Mouse (Mus musculus): ENCODE data around the gene Kat7.

Gene Kat7

DNA sequence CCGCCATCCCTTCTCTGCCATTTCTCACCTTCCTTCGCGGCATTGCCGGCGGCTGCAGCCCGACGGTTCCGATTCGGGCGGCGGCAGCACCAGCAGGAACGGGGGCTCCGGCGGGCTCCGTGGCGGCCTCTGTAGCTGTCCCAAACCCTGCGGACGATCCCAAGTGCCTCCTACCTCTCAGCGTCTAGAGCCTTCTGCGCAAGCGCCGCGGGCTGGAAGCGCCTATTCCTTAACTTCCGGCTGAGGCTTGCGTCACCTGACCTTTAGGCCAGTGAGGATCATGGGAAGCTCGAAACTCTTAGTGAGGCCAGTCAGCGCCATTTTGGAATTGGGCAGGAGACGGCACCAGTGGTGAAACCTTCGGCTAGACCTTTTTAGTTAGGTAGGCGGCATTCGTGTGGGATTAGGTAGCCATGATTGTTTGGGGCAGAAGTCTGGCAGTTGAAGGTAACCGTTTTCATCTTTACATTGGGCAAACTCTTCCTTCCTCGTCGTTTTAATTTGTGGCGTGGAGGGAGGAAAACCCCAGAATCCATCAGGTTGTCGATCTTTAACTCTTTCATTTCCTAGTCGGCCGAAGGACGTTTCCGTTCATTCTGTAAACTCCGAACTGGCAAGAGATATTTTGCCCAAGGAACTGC, at the start of gene Kat7:
Gene Kat7 (minus strand): TSS at position 240 of the 641 bp plus-strand sequence.
- DNase-seq (ENCODE audit: low spot score), result peak; percentile 98

GRCm38 (mm10) chr11:95358263-95358662, 48.2 kb upstream of the Kat7 start:
- no peak for DNase-seq (ENCODE audit: low spot score)

DNA sequence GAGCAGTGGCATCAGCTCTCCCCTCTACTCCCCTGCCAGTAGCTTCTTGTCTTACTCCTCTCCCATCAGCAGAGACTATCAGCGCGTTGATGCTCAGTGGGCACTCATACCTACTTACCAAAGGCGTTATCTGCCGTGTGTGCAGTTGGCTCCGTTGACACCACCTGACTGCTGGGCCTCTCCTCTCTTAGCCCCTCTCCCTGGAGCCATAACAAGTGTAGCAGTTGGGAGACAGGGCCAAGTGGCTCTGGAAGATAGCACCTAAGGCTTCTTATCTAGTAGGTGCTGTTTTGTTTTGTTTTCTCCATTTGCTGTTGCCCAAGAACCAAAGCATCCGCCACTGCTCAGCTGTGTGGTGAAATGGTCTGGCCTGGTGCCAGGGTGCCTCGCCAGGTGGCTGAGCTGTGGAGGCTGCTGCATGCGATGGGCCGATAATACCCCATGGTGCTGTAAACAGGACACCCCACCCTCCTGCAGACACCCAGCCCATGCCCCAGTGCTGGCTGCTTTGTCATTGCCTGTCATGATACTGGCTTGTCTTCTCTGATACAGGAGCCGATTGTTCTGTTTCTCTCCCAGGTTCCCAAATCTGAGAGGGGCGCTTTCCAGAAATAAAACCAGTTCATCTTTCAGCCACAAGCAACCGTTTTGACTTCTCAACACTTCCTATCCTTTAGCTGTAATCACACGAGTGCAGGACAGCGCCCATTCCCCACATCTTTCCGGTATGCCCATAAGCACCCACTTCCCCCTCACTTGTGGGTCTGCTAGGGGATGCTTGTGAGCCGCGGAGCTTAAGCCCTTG, 46.6 kb upstream of the Kat7 start:
- DNase-seq (ENCODE audit: low spot score), result peak; percentile 53

DNA sequence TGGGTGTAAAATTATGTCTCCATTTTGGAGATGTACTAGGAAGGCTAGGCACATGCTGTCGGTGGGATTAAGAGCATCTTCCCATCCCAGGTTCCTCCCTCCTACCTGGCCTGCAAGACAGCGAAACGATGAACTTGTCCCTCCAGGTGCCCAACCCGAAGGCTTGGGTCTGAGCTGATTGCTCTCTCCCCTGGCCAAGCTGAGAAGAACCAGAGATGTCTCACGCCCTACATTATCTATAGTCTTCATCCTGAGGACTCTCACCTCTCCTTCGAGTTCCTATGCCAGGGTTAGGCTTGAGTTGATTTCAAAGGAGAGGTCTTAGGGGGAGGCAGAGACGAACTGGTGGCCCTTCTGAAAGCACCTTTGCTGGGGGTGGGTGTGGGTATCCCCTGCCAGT, 46.0 kb upstream of the Kat7 start:
- DNase-seq (ENCODE audit: low spot score), result no peak

GRCm38 (mm10) chr11:95355661-95356011, 45.6 kb upstream of the Kat7 start:
- DNase-seq (ENCODE audit: low spot score), result no peak

- no peak for DNase-seq (ENCODE audit: low spot score)
These were observed 45.1 kb upstream of the Kat7 start for GRCm38 (mm10) chr11:95354945-95355660.

- no peak for DNase-seq (ENCODE audit: low spot score)
These were observed 44.3 kb upstream of the Kat7 start for GRCm38 (mm10) chr11:95354228-95354944.

DNA sequence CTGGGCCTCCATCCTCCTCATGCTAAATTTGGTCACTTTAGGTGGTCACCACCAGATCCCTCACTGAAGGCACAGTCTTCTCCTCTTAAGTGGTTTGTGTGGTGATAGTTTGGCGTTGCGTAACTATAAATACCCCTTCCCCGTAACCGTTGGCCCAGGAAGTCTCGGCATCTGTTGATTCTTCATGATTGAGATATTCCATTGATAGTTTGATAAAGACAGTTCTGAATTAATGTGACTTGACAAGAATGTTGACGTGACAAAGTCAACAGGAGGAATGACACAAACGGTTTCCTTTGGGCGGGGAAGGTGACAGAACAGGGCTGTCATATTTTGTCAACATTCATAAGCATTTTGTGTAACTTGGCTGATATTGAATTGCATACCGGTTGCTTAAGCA, 43.2 kb upstream of the Kat7 start:
- no peak for DNase-seq (ENCODE audit: low spot score)

GRCm38 (mm10) chr11:95352686-95353085, 42.6 kb upstream of the Kat7 start:
- no peak for DNase-seq (ENCODE audit: low spot score)

DNA sequence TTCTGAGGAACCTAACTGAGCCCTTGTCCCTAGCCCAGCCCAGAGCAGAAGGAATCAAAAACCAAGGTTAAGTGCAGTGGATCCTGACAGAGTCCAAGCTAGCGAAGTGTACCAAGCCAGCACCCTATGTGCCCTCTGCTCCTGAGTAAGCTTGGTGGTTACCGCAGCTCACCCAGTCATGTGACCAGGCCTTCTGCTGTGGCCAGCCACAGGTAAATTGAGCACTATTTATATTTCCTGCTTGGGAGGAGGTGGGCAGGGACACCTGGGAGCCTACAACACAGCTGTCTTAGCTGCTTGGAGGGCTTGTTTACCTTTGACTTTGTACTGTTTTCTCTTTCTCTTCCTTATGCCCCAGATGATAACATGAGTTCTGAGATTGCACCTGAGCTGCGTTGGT, 40.9 kb upstream of the Kat7 start:
- no peak for DNase-seq (ENCODE audit: low spot score)

GRCm38 (mm10) chr11:95350289-95350688, 40.2 kb upstream of the Kat7 start:
- no peak for DNase-seq (ENCODE audit: low spot score)

DNA sequence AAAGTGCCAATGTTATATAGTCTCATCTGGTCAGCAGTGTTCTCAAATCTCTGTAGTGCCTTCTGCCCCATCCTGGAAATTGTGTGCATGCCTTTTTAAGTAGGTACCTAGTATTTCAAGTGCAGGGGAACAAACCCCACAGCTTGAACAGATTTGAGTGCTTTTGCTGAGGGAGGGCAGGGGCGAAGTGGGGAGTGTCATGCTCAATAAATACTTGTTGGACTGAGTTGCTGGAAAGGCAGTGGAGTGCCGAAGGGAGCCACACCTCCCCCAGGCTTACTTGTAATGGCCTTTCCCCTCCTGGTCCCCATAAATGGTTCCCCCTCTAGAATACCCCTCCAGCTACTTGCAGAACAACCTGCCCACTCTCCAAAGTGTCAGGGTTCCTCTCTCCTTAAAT, 34.1 kb upstream of the Kat7 start:
- DNase-seq (ENCODE audit: low spot score), result no peak

- no peak for DNase-seq (ENCODE audit: low spot score)
These were observed 33.1 kb upstream of the Kat7 start for GRCm38 (mm10) chr11:95343180-95343579.

DNA sequence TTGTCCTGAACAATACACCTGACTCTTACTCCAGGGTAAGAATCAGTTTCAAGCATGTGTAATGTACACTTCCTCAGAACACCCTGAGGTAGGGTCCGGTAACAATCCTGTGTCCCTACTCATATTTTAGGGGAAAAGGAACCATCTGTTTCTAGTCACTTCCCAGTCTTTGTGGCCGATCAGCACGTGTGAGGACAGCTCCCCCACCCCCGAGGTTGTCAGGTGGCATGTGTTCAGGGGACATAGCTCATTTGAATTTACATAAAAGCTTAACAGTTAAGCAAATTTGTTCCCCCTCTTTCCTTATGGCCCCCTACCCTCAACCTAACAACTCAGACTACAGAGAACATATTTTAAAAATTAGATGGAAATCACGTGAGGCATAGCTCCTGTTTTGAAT, 30.6 kb upstream of the Kat7 start:
- no peak for DNase-seq (ENCODE audit: low spot score)

DNA sequence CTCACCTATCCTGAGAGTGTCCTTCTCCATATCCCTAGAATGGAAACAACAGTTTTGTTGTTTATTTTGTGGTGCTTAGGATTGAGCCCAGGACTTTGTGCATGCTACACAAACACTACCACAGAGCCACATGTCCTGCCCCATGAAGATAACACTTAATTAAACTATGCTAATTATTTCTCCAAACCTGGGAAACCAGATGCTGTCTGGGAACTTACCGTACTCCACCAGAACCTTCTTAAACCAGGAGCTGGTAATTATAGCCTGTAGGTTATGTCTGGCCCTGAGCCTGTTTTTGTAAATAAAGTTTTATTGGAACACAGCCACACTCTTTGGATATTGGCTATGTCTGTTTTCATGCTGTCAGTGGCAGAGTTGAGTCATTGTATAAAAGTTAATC, 30.2 kb upstream of the Kat7 start:
- no peak for DNase-seq (ENCODE audit: low spot score)

DNA sequence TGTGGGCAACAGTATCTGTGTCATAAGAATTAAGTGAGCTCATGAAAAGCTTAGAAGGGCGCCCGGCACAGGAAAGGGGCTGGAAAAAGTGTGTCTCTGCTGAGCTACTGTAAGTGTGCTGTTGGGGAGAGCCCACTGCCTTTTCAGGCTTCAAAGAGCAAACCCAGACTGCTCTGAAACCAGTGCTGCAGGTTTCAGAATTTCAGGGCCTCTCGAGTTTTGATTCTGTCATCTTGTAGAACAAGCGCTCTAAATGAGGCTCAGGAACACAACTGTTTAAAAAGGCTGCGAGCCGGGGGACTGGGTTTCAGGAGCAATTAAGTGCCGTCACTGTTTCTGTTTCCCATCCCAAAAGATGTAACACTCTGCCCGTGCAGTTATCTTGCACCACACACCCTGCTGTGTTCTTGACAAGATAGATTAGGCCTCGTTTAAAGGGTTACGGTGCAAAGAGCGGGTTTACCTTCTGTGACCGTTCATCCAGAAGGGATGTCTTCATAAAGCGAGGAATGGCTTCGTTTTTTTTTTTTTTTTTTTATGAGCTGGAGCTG, 29.5 kb upstream of the Kat7 start:
- no peak for DNase-seq (ENCODE audit: low spot score)

DNA sequence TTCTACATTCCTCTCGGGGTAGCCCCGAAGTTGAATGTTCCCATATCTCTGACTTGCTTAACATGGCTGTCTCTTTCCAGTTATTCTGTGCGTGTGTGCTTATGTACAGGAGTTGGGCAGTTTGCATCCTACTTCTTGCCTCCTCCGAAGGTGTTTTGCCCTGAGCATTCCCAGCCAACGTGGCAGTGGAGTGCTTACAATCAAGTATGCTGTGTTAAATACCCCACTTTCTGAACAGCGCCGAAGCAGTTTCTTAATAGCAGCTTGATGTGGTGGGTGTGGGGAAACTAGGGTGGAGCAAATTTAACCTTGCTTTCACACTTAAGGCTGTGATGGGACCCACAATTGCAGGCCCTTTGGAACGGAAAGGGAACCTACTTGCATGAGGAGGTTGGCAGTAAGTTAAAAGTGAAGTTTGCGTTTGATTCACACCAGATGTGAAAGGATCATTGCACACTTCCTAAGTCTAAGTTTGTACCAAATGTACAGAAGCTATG, 27.8 kb upstream of the Kat7 start:
- no peak for DNase-seq (ENCODE audit: low spot score)

DNA sequence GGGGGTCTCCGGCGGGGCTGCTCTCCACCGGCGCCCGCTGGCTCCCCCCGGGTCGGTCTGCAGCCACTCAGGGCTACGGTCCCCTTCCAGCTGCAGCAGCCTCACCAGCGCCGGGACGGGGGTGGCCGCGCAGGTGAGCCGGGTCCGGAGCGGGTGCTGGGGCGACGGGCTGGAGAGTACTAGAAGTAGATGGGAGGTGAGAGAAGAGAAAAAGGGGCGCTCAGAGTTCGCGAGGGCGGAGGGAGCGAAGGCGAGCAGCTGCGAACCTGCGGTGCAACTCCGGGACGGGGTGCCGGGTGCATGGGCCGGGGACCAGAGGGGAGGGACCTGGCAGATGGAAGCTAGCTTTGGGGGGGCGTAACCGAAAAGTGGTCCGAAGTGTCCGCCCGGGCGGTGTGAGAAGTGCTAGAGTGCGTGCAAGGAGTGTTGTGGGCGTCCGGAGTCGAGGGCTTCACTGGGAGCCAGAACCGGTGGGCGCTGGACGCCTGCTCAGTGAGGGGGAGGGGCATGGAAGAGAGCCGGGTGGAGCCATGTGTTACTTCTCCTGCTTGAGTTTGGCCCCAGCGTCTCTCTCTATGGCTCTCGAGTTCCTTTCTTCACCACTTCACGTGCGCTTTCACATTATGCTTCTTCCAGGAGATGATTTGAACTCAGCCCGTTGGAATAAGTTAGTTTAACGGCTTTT, 27.2 kb upstream of the Kat7 start:
- peak; percentile 66 for DNase-seq (ENCODE audit: low spot score)

DNA sequence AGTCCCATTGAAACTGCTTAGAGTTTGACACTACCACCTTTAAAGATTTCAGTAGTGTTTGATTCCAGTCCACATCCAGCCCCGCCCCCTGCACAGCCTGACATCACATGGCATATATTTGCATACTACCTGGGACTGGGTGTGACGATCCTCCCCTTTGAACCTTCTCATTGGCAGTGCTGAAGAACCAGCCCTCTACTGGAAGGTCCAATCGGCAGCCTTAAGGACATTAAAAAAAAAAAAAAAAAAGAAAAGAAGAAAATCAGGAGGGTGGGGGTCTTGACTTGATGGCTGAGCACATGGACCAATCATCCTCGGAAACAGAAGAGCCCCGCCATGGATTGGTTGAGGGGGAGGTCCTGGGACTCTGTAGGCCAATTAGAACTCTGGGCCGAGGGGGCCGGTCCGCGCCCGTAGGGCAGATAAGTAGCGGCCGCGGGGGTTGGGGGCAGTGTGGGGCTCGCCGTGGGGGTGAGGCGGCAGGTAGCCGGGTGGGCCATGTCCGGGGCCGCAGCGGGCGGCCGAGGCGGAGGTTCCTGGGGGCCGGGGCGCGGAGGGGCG, 26.6 kb upstream of the Kat7 start, which contains the start of gene Fam117a:
Gene Fam117a (plus strand): TSS at position 451 of the 561 bp plus-strand sequence.
- peak; percentile 84 for DNase-seq (ENCODE audit: low spot score)

GRCm38 (mm10) chr11:95334448-95335060, 24.5 kb upstream of the Kat7 start:
- no peak for DNase-seq (ENCODE audit: low spot score)

DNA sequence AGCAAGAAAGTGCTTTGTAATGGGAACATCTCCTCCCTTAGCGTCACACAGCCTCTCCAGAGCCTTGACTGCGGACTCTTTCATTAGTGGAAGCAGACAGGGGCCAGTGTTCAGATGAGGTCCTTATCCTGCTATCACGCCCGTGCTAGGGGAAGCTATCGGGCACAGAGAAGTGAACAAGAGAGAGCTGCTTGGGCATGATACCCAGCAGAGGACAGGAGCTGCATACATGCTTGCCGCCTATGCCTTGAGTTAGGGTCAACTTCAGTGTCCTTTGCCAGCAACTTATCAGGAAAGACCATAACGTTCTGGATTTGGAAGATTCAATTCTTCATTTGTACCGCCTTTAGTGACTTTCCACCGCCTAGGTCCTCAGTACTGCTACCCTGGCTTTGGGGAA, 23.8 kb upstream of the Kat7 start:
- no peak for DNase-seq (ENCODE audit: low spot score)

Measured in urinary bladder, postnatal 14 days (tissue).